In genomic region chr7:64570914-64571313, GRCm38 (mm10) we compare ENCODE assay signal across 23 mouse cellular contexts.
DNase-seq lines count a peak whose midpoint lies in the region; ATAC-seq and TF ChIP-seq lines count a peak whose summit lies in the region.
"Had no signal": no experiment of that assay in that cellular context is flagged by ENCODE, and none has a peak within 500 bp of the region (broad histone marks: within the 10 kb centered on the region; RNA-seq: fewer than 3 reads in every experiment).

No protein-coding gene starts in this region.

- peak; percentile 4 for DNase-seq in adrenal gland, postnatal 10 days
- DNase-seq in adrenal gland, adult (ENCODE audit: inconsistent age in 2 of 2, low spot score in 1 of 2) = no peak
- peak; percentile 92 for DNase-seq in heart, adult 11 months
- no peak for DNase-seq in left cerebral cortex, adult 2 months (ENCODE audit: extremely low spot score in 1 of 2, low spot score in 2 of 2)
- DNase-seq in left cerebral cortex, adult 9 months (ENCODE audit: low spot score in 2 of 2) = no peak
- DNase-seq: adrenal gland, adult 2 months; adrenal gland, postnatal 25 days; B cell, adult 2 months; cerebellum, adult 11-12 months; cerebellum, adult 2 months; cerebellum, adult 9-10 months; cerebellum, postnatal 10 days; cerebellum, postnatal 25 days; forebrain, postnatal 0 days had no signal

- intact Hi-C loops in left cerebral cortex, adult 2 months (cut with DNase I) = no loop called here

- H3K4me3 ChIP-seq in heart, embryonic 12.5 days = no peak overlapping the region
- H3K4me3 ChIP-seq in left cerebral cortex, adult 2 months = no peak overlapping the region
- H3K4me3 ChIP-seq: embryonic facial prominence, embryonic 10.5 days; embryonic facial prominence, embryonic 12.5 days; forebrain, embryonic 13.5 days; forebrain, embryonic 15.5 days had no signal

- no peak overlapping the region for H3K9ac ChIP-seq in heart, embryonic 12.5 days
- H3K9ac ChIP-seq: embryonic facial prominence, embryonic 12.5 days; forebrain, embryonic 13.5 days; forebrain, embryonic 15.5 days; forebrain, postnatal 0 days had no signal

- H3K4me2 ChIP-seq in heart, embryonic 12.5 days = no peak overlapping the region
- H3K4me2 ChIP-seq: embryonic facial prominence, embryonic 12.5 days; forebrain, embryonic 13.5 days; forebrain, embryonic 15.5 days had no signal

- no peak overlapping the region for H3K27ac ChIP-seq in heart, embryonic 12.5 days (ENCODE audit: poor library complexity, severe bottlenecking)
- H3K27ac ChIP-seq in left cerebral cortex, adult 2 months = peak overlapping the region; percentile 58; the same call in 1 of the 2 replicates
- H3K27ac ChIP-seq: embryonic facial prominence, embryonic 10.5 days; embryonic facial prominence, embryonic 12.5 days; forebrain, embryonic 13.5 days; forebrain, embryonic 15.5 days had no signal

- H3K4me1 ChIP-seq in heart, embryonic 12.5 days (replicated peaks) = no peaks in the 10 kb centered on the region

- H3K36me3 ChIP-seq in heart, embryonic 12.5 days = no peaks in the 10 kb centered on the region
- H3K36me3 ChIP-seq: embryonic facial prominence, embryonic 10.5 days; embryonic facial prominence, embryonic 12.5 days; forebrain, embryonic 15.5 days; G1E had no signal

- ATAC-seq in heart, embryonic 12.5 days (ENCODE audit: insufficient number of reproducible peaks, low FRiP score) = no peak
- ATAC-seq: activated CD4-positive, CD25-positive, alpha-beta regulatory T cell, adult 4 months; CD4-positive, CD25-positive, alpha-beta regulatory T cell, adult 4 months; forebrain, embryonic 13.5 days; forebrain, embryonic 15.5 days; forebrain, postnatal 0 days; Patski had no signal

- H3K9me3 ChIP-seq in heart, embryonic 12.5 days (replicated peaks) = no peaks in the 10 kb centered on the region
- H3K9me3 ChIP-seq: embryonic facial prominence, embryonic 10.5 days; embryonic facial prominence, embryonic 12.5 days; forebrain, embryonic 13.5 days; forebrain, embryonic 15.5 days had no signal

- WGBS in heart, embryonic 12.5 days = 80% methylated on average over 4 of the region's 4 CpGs

- no peaks in the 10 kb centered on the region for H3K27me3 ChIP-seq in heart, embryonic 12.5 days (replicated peaks)
- H3K27me3 ChIP-seq: embryonic facial prominence, embryonic 12.5 days; forebrain, embryonic 13.5 days; forebrain, embryonic 15.5 days; Patski had no signal

- TF ChIP-seq CTCF in left cerebral cortex, adult 2 months (IDR thresholded peaks at IDR 0.05) = no peak

Comparison
In these comparisons a context has a peak if more than half of its experiments do, and no peak if none do; other contexts are left out.
1. DNase-seq: peak in adrenal gland, postnatal 10 days (single experiment) and heart, adult 11 months (single experiment); none in adrenal gland, adult (0 of 2), left cerebral cortex, adult 2 months (0 of 2) and left cerebral cortex, adult 9 months (0 of 2).